Mouse (Mus musculus): ENCODE results near the gene Nodal.

Nodal gene

DNA sequence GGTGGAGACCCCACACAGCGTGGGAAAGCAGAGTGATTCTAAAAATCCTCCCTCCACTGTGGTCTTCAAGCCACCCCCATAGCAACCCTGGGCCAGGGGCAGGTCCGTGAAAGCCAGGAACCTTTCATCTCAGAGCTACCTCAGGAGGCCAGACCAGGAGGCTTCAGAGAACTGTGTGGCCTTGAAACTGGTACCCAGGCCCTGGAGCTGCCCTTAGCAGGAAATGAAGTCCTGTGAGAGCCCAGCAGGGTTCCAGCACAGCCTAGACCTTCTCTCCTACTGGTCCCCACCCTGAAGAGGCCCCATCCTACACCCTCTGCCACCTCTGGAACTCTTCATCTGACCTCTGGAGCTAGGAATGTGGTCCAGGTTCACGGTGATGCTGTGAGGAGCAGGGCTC is 19.6 kb upstream of the Nodal start:
- no peak for DNase-seq (ENCODE audit: low read depth, low spot score)

GRCm38 (mm10) chr10:61399156-61399734 is 18.5 kb upstream of the Nodal start:
- peak; percentile 81 for DNase-seq (ENCODE audit: low read depth, low spot score)

GRCm38 (mm10) chr10:61400407-61400806 is 17.4 kb upstream of the Nodal start:
- DNase-seq (ENCODE audit: low read depth, low spot score) = no peak

DNA sequence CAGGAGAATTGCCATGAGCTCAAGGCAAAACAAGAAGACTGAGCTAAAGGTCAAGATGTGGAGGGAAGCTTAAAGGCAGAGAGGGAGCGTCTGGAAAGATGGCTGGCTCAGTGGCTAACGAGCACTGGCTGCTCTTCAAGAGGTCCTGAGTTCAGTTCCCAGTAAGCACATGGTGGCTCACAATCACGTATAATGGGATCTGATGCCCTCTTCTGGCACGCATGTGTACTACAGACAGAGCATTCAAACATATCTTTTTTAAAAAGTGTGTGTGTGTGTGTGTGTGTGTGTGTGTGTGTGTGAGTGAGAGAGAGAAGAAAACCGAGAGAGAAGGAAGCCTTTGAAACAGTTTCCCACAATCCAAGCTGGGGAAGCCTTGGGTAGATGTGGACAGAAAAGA is 15.3 kb upstream of the Nodal start:
- no peak for DNase-seq (ENCODE audit: low read depth, low spot score)

DNA sequence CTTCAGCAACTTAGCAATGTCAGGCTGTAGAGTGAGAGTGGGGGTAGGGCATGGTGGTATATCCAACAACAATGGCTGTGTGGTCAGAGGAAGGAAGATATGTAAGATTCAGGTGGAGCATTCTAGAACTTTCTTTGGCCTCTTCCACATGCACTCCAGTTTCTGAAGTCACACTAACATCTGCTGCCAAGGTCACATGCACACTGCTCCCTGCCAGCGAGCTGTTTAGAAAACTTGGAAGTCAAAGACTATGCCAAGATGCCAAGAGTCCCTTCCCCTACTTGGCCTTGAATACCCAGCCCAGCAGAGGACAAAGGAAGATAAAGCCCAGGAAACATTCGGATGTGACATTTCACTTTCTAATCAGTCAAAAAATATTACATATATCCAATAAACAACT is 14.9 kb upstream of the Nodal start:
- no peak for DNase-seq (ENCODE audit: low read depth, low spot score)

DNA sequence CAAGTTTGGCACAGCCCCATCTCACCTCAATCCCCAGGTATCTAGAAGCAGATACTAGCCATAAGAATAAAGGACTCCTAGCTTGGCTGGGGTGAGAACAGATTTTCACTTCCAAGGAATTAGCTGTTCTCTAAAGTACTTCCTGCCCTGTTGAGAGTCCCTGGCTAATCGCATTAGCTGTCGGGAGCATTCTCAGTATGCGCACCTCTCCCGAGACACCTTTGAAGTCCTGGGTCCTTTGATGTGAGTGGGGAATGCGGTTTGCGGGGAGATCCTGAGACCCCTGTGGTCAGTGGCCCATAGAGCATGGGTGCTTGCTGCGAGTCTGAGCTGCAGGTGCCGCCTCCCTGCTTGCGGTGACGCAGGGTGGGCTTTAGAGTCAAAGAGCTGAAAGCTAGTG is 11.8 kb upstream of the Nodal start:
- DNase-seq (ENCODE audit: low read depth, low spot score) = no peak

DNA sequence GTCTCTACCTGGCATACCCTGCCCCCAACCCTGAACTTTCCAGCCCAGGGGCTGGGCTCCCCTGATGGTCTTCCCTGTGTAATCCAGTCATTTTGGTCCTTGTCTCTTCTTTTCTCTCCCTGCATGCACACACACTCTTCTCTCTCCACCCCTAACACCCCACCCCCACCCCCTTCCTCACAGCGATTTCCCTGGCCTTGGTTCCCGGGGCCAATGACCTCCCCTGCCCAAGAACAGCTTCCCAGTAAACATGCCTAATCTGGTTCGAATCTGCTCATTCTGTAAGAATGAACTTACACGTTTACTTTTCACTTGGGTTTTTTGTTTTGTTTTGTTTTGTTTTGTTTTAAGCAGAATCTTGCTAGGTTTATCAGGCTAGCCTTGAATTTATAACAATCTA is 8.0 kb upstream of the Nodal start:
- DNase-seq (ENCODE audit: low read depth, low spot score) = no peak

GRCm38 (mm10) chr10:61410193-61410592 is 7.6 kb upstream of the Nodal start:
- no peak for DNase-seq (ENCODE audit: low read depth, low spot score)

- no peak for DNase-seq (ENCODE audit: low read depth, low spot score)
Observed at GRCm38 (mm10) chr10:61412910-61413625, 4.7 kb upstream of the Nodal start.

DNA sequence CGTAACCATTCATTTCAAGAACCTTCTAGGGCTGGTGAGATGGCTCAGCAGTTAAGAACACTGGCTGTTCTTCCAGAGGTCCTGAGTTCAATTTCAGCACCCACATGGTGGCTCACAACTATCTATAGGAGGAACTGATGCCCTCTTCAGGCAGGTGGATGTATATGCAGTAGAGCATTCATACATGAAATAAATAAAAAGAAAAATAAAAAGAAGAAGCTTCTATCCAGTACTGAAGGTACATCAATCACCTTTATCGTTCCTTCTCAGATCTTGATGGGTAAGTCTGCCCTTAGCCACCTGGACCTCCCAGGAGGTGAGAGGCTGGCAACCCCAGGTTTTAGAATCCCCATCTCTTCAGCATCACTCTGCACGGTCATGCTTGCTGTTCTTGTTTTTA is 2.5 kb upstream of the Nodal start:
- DNase-seq (ENCODE audit: low read depth, low spot score) = no peak

DNA sequence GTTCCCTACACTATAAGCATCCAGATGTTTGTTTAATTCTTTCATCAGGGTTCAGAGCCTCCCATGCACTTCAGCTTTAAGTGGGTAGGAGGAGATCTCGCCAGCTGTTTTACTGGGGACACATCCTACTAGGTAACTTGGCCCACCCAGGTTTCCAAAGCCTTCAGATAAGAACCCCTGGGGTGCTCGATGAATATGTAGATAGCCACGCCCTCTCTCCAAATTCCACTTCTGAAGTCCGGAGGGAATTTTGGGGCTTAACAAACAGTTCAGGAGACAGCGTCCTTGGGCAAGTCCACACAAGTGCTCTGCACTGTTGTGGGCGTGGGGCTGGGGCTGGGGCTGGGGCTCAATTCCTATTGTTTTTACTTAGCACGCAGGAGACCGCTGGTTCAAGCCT is 1.9 kb upstream of the Nodal start:
- no peak for DNase-seq (ENCODE audit: low read depth, low spot score)

DNA sequence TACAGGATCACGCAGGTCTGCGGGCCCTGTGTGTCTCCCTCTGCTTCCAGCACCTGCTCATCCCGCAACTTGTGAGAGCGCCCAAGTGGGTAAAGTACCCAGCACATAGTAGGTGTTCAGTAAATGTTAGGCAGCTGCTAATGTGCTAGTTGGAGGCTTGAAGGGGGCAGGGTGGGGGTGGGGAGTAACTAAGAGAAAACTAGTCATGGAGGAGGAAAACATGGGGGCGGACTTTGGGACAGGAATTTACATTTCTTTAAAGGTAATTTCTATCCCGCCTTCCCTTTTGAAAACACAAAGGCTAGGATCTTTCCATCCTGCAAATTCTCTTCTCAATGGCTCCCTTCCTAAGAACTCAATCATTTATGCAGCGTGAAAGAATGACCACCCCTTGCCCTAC is 1.2 kb upstream of the Nodal start:
- no peak for DNase-seq (ENCODE audit: low read depth, low spot score)

DNA sequence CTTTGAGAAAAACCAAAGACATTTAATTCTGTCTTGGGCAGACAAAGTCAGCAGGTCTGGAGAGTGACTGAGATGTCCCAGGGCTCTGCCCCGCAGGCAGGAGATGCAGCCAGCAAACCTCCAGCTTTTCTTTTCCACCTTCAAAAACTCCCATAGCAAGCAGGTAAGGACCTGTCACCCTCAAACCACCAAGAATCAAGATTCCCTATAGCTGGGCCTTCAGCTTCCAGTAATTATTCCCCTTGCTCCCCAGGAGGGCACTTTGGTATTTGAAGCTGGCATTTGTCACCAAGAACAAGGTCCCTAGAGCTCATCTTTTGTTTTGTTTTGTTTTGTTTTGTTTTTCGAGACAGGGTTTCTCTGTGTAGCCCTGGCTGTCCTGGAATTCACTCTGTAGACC is 726 bp upstream of the Nodal start:
- DNase-seq (ENCODE audit: low read depth, low spot score) = no peak

DNA sequence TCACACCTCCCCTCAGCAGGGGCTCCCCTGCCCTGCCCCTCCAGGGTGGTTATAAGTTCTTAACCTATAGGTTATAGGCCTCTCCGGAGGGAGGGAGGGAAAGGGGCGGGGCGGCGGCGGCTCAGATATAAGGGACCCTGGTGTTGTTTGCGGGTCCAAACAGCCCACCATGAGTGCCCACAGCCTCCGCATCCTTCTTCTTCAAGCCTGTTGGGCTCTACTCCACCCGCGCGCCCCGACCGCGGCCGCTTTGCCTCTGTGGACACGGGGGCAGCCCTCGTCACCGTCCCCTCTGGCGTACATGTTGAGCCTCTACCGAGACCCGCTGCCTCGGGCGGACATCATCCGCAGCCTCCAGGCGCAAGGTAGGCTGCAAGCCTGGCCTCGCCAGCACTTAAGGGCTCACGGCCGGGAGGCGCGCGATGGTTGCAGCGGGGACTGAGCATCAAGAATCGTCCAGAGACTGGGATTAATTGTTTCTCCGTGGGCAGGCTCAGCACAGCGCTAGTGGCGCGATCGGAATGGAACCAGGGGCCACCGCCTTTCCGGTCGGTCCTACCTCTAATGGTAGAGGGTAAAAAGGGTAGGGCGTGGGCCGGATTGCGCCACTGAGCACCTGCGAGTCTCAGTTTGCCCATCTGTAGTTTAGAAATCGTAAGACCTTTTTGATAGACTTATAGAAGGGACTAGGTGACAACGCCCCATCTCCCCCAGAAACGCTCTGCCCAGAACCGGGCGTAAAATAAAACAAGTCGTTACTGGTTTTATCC is 544 bp downstream of the Nodal start:
- peak; percentile 18 for DNase-seq (ENCODE audit: low read depth, low spot score)

DNA sequence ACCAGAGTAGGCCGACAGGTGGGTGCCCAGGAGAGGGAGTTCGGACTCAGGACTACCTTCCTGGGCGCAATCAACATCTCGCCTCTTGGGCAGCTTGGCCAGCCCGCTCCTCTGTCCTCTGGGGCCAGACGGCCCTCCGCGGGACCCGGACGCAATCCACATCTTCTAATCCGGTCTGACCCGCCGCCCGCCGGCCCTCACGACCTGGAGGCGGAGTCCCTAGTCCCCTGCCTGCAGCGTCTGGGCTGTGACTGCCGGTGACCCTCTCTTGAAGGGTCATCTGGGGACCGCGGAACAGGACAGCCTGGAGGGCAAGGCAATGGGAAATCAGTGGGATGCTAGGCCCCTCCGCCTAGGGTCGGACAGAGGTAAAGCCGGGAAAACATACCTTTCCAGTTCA is 1.4 kb downstream of the Nodal start:
- DNase-seq (ENCODE audit: low read depth, low spot score) = no peak

- no peak for DNase-seq (ENCODE audit: low read depth, low spot score)
Observed at GRCm38 (mm10) chr10:61420011-61420410, 2.2 kb downstream of the Nodal start.

DNA sequence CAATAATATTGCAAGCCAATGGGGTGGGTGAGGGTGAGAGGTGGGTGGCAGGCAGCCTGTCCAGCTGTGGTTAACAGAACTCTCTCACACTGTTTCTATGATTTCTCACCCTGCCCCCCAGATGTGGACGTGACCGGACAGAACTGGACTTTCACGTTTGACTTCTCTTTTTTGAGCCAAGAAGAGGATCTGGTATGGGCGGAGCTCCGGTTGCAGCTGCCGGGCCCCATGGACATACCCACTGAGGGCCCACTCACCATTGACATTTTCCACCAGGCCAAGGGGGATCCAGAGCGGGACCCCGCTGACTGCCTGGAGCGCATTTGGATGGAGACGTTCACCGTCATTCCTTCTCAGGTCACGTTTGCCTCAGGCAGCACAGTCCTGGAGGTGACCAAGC is 5.1 kb downstream of the Nodal start:
- DNase-seq (ENCODE audit: low read depth, low spot score) = no peak

DNA sequence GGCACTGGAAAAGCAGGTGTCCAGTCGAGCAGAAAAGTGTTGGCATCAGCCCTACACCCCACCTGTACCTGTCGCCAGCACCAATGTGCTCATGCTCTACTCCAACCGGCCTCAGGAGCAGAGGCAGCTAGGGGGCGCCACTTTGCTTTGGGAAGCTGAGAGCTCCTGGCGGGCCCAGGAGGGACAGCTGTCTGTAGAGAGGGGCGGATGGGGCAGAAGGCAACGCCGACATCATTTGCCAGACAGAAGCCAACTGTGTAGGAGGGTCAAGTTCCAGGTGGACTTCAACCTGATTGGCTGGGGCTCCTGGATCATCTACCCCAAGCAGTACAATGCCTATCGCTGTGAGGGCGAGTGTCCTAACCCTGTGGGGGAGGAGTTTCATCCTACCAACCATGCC is 5.5 kb downstream of the Nodal start:
- DNase-seq (ENCODE audit: low read depth, low spot score) = no peak

GRCm38 (mm10) chr10:61424500-61424899 is 6.7 kb downstream of the Nodal start:
- no peak for DNase-seq (ENCODE audit: low read depth, low spot score)

DNA sequence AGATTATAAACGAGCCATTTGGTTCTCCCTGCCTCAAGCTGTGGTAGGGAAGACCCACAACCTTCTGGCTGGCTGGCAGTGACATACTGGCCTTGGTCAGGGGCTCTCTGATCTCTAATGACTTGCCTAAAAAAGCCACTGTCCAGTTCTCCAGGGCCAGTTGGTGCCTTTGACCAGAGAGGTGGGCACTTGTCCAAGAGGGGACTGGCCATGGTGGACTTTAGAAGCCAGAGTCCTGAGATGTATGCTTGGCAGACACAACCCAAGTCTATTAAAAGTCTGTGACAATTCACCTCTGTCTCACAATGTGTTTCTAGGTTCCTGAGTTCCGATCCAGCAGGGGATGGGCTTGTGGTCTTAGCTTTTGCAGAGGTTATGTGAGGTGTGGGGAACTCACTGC is 7.3 kb downstream of the Nodal start:
- no peak for DNase-seq (ENCODE audit: low read depth, low spot score)

- DNase-seq (ENCODE audit: low read depth, low spot score) = no peak
Observed at GRCm38 (mm10) chr10:61426251-61426757, 8.5 kb downstream of the Nodal start.

DNA sequence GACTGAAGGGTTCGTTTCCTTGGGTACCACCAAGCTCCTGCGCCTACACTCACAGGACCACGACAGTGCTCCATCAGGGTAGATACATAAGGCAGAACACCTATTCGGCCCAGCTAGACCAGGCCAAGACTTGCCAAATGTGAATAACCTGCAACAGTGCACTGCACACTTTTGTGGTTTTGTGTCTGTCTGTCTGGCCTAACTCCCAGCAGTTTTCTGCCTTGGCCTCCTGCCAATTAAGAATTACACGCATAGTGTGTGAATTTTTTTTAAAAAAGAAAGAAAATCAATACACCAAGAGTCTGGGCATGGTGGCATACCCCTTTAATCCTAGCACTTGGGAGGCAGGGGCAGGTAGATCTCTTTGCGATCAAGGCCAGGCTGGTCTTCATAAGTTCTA is 10.2 kb downstream of the Nodal start:
- DNase-seq (ENCODE audit: low read depth, low spot score) = no peak

- DNase-seq (ENCODE audit: low read depth, low spot score) = no peak
Observed at GRCm38 (mm10) chr10:61428416-61428815, 10.6 kb downstream of the Nodal start.

All from forelimb bud, embryonic 11.5 days (tissue).